Mouse (Mus musculus): ENCODE measurements around the gene Eddm3b.

Eddm3b gene

GRCm38 (mm10) chr14:51094096-51094875 lies 19.9 kb upstream of the Eddm3b start:
- ATAC-seq (ENCODE audit: insufficient number of reproducible peaks, low FRiP score, low TSS enrichment): no peak

GRCm38 (mm10) chr14:51094921-51095320 lies 19.3 kb upstream of the Eddm3b start:
- no peak for ATAC-seq (ENCODE audit: insufficient number of reproducible peaks, low FRiP score, low TSS enrichment)

GRCm38 (mm10) chr14:51095736-51096524 lies 18.3 kb upstream of the Eddm3b start:
- ATAC-seq (ENCODE audit: insufficient number of reproducible peaks, low FRiP score, low TSS enrichment): no peak

DNA sequence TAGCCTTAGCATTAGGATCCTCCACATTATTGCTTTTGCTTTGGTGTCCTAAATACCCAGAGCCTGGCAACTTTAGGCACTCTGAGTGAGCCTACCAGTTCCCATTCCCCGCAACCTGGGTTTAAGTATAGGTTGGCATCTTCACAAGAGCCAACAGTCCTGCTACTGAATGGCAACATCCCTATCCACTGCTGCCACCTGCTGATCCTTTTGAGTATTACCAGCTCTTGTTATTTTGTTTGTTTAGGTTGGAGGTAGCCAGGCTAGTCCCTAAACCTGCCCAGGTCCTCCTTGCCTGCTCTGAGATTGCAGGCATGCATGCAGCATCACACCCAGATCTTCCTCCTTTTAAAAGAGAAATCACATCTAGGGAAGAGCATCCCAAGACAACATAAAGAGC lies 15.9 kb upstream of the Eddm3b start:
- peak; percentile 53; the same call in 1 of the 2 replicates for ATAC-seq (ENCODE audit: insufficient number of reproducible peaks, low FRiP score, low TSS enrichment)

- ATAC-seq (ENCODE audit: insufficient number of reproducible peaks, low FRiP score, low TSS enrichment): no peak
Measured at GRCm38 (mm10) chr14:51098921-51099320, 15.3 kb upstream of the Eddm3b start.

- no peak for ATAC-seq (ENCODE audit: insufficient number of reproducible peaks, low FRiP score, low TSS enrichment)
Measured at GRCm38 (mm10) chr14:51101284-51101683, 12.9 kb upstream of the Eddm3b start.

GRCm38 (mm10) chr14:51103217-51103616 lies 11.0 kb upstream of the Eddm3b start:
- peak; percentile 49; the same call in 1 of the 2 replicates for ATAC-seq (ENCODE audit: insufficient number of reproducible peaks, low FRiP score, low TSS enrichment)

DNA sequence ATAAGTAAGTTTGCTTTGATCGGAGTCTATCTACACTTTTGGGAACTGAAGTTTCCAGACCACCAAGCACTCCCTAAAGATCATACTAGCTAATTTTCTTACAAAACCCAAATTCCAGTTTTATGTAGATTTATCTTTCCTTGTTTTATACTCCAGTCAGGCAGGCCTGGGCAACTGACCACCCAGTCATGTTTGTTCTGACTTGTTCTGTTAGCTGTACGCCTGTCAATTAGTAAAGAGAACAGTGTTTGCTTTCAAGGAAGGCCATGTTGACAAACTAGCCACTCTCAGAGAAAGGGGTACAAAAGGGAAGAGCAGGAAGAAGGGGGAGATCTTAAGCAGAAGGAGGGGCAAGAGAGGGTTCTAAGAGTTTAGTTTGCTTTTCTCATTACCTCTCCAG lies 9.9 kb upstream of the Eddm3b start:
- ATAC-seq (ENCODE audit: insufficient number of reproducible peaks, low FRiP score, low TSS enrichment): no peak

DNA sequence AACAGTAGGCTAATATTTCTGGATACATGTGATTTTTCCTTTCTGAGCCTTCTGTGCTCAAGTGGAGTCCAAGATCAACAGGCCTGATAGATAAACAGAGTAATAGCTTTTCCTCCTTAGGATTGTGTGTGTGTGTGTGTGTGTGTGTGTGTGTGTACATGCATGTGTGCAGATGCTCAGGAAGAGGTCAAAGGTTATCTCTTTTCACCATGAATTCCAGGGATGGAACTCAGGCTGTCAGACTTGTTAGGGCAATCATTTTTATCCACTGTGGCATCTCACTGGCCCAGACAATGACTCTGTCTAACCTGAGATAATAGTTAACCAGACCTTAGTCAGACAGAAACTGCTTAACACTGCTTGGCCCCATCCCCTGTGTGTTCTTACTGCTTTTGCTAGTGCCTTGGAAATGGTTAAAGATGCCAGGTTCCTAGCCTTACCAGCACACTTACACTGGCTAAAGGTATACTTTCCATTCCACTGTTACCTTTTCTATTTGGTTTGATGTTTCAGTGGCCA lies 7.7 kb upstream of the Eddm3b start:
- ATAC-seq (ENCODE audit: insufficient number of reproducible peaks, low FRiP score, low TSS enrichment): no peak

- no peak for ATAC-seq (ENCODE audit: insufficient number of reproducible peaks, low FRiP score, low TSS enrichment)
Measured at GRCm38 (mm10) chr14:51111966-51112365, 2.3 kb upstream of the Eddm3b start.

DNA sequence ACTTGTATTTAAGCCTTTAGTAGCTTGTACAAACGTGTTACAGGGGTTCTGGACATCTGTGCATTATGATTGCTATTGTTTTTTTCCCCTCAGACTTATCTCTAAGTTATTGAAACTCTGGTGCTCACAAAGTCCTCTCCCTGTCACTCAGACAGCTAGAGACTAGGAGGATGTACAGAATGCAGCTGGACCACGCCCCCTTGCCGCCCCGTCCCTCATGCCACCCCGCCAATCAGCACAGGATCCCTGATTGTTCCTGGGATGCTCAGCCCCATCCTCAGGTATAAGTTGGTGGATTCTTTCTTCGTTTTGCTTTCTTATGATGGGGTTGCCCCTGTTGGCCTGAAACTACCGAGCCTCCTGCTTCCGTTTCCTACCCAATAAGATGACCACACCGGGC lies 750 bp upstream of the Eddm3b start:
- ATAC-seq (ENCODE audit: insufficient number of reproducible peaks, low FRiP score, low TSS enrichment): no peak

- ATAC-seq (ENCODE audit: insufficient number of reproducible peaks, low FRiP score, low TSS enrichment): no peak
Measured at GRCm38 (mm10) chr14:51125684-51126083, 11.5 kb downstream of the Eddm3b start.

DNA sequence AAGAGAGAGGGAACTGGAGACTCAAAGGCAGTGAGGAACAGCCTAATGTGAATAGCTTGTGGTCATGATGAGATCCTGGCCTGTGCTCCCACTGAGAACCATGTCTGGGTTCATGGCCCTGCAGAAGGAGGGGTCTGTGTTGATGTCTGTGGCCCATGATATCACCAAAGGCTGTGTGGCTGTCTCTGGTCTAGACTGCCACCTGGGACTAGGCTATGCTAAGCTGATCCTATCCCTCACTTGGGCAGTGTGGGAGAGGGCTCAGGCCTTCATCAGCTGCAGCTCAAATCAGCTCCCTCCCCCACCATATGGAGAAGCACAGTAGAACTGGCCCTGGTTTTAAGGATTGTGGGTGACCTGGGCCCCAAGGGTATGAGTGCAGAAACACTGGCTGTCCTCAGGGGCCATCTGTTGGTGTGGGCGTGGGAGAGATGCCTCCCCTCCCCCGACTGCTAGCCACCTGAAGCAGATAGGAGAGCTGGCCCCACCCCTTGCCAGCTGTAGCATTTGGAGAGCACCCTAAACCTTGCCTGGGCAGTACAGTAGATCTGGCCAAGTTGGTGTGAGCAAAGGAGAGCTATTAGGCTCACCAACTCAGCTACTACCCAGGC lies 13.5 kb downstream of the Eddm3b start:
- no peak for ATAC-seq (ENCODE audit: insufficient number of reproducible peaks, low FRiP score, low TSS enrichment)

DNA sequence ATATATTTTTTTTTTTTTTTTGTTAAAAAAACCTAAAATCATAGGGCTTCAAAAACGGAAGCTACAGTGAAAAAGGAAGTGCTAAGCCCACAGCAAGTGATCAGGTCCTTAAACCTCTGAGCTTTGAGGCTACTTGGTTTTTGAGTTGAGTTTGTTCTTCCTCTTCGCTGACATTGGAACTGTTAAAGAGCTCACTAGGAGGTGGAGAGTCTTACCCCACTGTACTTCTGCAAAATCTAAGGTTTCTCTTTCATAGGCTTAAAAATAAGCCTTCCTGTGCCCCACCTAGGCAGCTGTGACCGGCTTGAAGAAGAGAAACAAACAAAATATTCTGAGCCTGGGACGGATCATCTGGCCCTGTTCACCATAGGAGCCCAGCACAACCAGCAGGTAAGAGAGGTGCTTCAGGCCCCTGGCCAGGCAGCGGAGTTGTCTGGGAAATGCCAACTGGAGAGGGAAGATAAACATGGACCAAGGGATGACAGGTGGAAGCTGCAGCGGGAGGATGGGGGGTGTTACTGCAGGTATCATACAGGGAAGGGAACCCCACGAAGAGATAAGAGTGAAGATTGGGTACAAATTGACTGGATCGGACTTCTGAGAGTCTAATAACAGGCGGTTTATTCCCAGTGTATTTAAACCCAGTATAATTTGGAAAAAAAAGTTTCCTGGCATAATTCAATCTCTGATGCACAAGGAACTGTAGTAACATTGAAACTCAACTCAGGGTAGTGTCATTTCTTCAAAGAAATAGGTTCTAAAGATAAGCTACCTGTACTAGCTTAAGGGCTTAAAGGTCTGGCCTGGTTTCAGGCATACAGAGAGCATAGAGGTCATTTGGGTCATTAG lies 14.8 kb downstream of the Eddm3b start:
- ATAC-seq (ENCODE audit: insufficient number of reproducible peaks, low FRiP score, low TSS enrichment): no peak

DNA sequence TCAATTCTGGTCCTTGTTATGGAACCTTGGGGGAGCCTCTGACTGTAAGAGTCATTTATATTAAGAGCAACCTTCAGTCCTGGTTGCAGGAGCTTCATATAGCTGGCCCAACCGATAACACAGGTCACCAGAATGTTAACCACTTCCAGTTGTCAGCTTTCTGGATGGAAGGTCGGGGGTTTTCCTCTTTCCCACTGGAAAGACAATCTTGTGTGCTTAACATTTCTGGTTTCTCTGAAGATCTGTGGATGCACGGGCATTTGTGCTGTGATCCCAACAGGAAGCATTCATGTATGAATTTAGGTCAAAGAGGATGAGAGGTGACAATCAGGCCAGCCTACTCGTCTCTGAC lies 15.4 kb downstream of the Eddm3b start:
- ATAC-seq (ENCODE audit: insufficient number of reproducible peaks, low FRiP score, low TSS enrichment): no peak

- ATAC-seq (ENCODE audit: insufficient number of reproducible peaks, low FRiP score, low TSS enrichment): no peak
Measured at GRCm38 (mm10) chr14:51130315-51130940, 16.2 kb downstream of the Eddm3b start.

DNA sequence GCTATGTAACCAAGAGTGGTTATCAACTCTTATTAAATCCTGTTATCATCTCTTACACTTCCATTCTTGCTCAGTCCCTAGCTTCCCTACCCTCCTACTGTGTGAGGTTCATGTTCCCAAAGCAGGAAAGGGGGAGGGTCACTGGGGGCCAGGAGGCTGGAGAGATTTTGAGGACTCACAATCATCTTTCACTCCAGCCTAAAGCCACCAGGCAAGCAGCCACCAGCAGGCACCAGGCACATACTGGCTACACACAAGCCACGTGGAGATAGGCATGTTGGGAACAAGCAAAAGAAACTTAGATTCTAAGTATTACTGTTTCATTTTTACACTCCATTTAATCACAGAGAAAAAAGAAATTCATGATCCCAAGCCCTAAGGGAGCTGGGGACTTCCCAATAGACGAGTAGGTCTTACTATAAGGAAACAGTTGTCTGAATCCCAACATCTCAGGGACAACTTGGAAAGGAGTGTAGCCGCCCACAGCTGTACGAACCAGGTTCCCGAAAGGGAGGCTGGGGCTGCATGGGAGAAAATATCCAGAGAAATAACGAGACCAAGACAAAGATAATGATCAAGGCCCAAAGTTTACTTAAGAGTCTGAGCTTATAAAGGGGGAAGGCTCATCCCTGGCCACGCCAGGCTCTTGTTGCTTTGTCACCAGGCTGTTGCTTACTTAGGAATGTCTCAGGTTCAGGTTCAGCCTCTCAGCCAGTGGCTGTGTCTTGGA lies 17.0 kb downstream of the Eddm3b start:
- no peak for ATAC-seq (ENCODE audit: insufficient number of reproducible peaks, low FRiP score, low TSS enrichment)

GRCm38 (mm10) chr14:51132372-51132771 lies 18.1 kb downstream of the Eddm3b start:
- ATAC-seq (ENCODE audit: insufficient number of reproducible peaks, low FRiP score, low TSS enrichment): no peak

GRCm38 (mm10) chr14:51140342-51140741 lies 26.1 kb downstream of the Eddm3b start:
- ATAC-seq (ENCODE audit: insufficient number of reproducible peaks, low FRiP score, low TSS enrichment): no peak
